Mouse (Mus musculus): ENCODE measurements around the gene Col5a1.

DNA sequence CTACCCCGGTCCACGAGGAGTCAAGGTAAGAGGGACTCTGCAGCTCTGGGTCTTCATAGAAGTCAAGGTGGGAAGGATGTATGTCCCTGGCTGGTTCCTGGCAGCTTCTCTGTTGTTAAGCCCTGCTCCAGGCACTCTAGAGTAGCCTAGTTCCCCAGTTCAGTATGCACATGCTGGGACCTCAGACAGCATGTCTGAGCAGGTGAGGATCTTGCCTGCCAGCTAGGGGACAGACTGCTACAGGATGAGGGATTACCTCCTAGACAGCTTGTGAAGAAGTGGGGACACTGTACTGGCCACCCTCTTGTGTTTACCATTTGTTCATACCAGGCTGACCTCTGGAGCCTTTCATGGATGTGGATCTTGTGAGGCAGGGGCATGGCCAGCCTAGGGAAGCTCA, 94.8 kb downstream of the Col5a1 start:
- no peak for TF ChIP-seq POLR2A (IDR thresholded peaks at IDR 0.05; ENCODE audit: low read depth, low read length)
- TF ChIP-seq CTCF (IDR thresholded peaks at IDR 0.05; ENCODE audit: extremely low read depth, insufficient read length, insufficient replicate concordance, low read depth, low read length): no peak

Measured in small intestine, adult 2 months (tissue).